Mouse (Mus musculus): ENCODE data around the gene Galnt10.

- TF ChIP-seq POLR2A (IDR thresholded peaks at IDR 0.05; ENCODE audit: borderline replicate concordance, low read depth, low read length) (no peak), CTCF (IDR thresholded peaks at IDR 0.05; ENCODE audit: low read depth, low read length) (no peak)
Observed at GRCm38 (mm10) chr11:57605660-57606059, 39.6 kb upstream of the Galnt10 start.
